Mouse (Mus musculus) hindbrain, embryonic 14.5 days (tissue): Measurements from ENCODE around the gene Dgkz. TPM values are rescaled to one million over a fixed set of nuclear protein-coding genes. Genes with fewer than 3 reads are reported as not detected.

Experiments used
- ATAC-seq: fragments of 200-750 bp; cut with Nextera tagmentation; 2 replicates; pipeline ENCODE4 v1.8.0; 2017; ENCODE audit warnings: moderate number of reproducible peaks, mild to moderate bottlenecking, moderate TSS enrichment, moderate library complexity; ENCODE audit not compliant: low FRiP score
- DNase-seq: peaks from one replicate; pipeline ENCODE4 v3.0.0-alpha.2; 2015; ENCODE audit warnings: low spot score
- H3K27ac ChIP-seq: fragments of 300-500 bp; sonication (generic); 2 replicates; pipeline ENCODE4 v1.5.1; 2014; ENCODE audit warnings: mild to moderate bottlenecking, moderate library complexity
- H3K27me3 ChIP-seq: fragments of 300-500 bp; sonication (generic); 2 replicates; pipeline ENCODE4 v1.6.1; 2014; ENCODE audit warnings: mild to moderate bottlenecking, low read length, mixed read lengths; ENCODE audit not compliant: control insufficient read depth, insufficient read depth
- H3K36me3 ChIP-seq: fragments of 300-500 bp; sonication (generic); replicated peaks from 2 replicates; pipeline ENCODE4 v1.6.1; 2014; ENCODE audit not compliant: control insufficient read depth, insufficient read depth
- H3K4me1 ChIP-seq: fragments of 300-500 bp; sonication (generic); replicated peaks from 2 replicates; pipeline ENCODE4 v1.6.1; 2014; ENCODE audit warnings: antibody characterized with exemption, low read length, mixed read lengths; ENCODE audit not compliant: control insufficient read depth, insufficient read depth
- H3K4me2 ChIP-seq: fragments of 300-500 bp; sonication (generic); replicated peaks from 2 replicates; pipeline ENCODE4 v1.6.1; 2014; ENCODE audit warnings: mild to moderate bottlenecking, moderate library complexity
- H3K4me3 ChIP-seq: fragments of 300-500 bp; sonication (generic); replicated peaks from 2 replicates; pipeline ENCODE4 v1.5.1; 2014; ENCODE audit warnings: mild to moderate bottlenecking, low read length
- H3K9ac ChIP-seq: fragments of 300-500 bp; sonication (generic); 2 replicates; pipeline ENCODE4 v1.6.1; 2014
- H3K9me3 ChIP-seq: fragments of 300-500 bp; sonication (generic); 2 replicates; pipeline ENCODE4 v1.6.1; 2016; ENCODE audit warnings: low read length; ENCODE audit not compliant: control insufficient read depth
- WGBS: fragments of 180-500 bp; shearing (Covaris S2); extraction: QIAGEN DNeasy Blood & Tissue Kit; methylation state at CpG from one replicate; pipeline ENCODE4 v1.1.7; 2014; 5-methylcytosine and 5-hydroxymethylcytosine counted together
- polyA plus RNA-seq: library from polyadenylated mRNA; unstranded; fragments of >200 nt; fragmentation: Nextera tagmentation; extraction: Ambion mirVana; gene quantifications from 2 replicates; pipeline ENCODE4 v1.2.1, GENCODE M21; 2014

The Dgkz gene
- polyA plus RNA-seq, 1 experiment from 2014 or later, result 39.0 TPM

- WGBS, result 93% methylated on average over 3 of the region's 3 CpGs
- no peaks in the 10 kb centered on the region for H3K9me3 ChIP-seq
- H3K27me3 ChIP-seq, result no peaks in the 10 kb centered on the region
- H3K4me3 ChIP-seq, result no peak overlapping the region
- H3K36me3 ChIP-seq, result peaks cover 30% of the 10 kb centered on the region
- no peak for DNase-seq
- no peak for ATAC-seq
- H3K9ac ChIP-seq, result no peak overlapping the region
- no peak overlapping the region for H3K4me2 ChIP-seq
- no peak overlapping the region for H3K27ac ChIP-seq
- H3K4me1 ChIP-seq, result no peaks in the 10 kb centered on the region
These were observed 72.3 kb downstream of the Dgkz start for GRCm38 (mm10) chr2:91903171-91903925.

GRCm38 (mm10) chr2:91902336-91902735 is 73.3 kb downstream of the Dgkz start:
- no peaks in the 10 kb centered on the region for H3K27me3 ChIP-seq
- 66% methylated on average over 5 of the region's 5 CpGs for WGBS
- H3K36me3 ChIP-seq, result peaks cover 32% of the 10 kb centered on the region
- no peak overlapping the region for H3K4me2 ChIP-seq
- no peak overlapping the region for H3K9ac ChIP-seq
- DNase-seq (no peak), ATAC-seq (no peak)
- no peak overlapping the region for H3K27ac ChIP-seq
- no peak overlapping the region for H3K4me3 ChIP-seq
- no peaks in the 10 kb centered on the region for H3K4me1 ChIP-seq
- no peaks in the 10 kb centered on the region for H3K9me3 ChIP-seq

GRCm38 (mm10) chr2:91900431-91900830 is 75.2 kb downstream of the Dgkz start:
- H3K27ac ChIP-seq, result no peak overlapping the region
- no peaks in the 10 kb centered on the region for H3K27me3 ChIP-seq
- H3K36me3 ChIP-seq, result peaks cover 18% of the 10 kb centered on the region
- no peak overlapping the region for H3K4me3 ChIP-seq
- 94% methylated on average over 8 of the region's 8 CpGs for WGBS
- no peak overlapping the region for H3K9ac ChIP-seq
- no peaks in the 10 kb centered on the region for H3K4me1 ChIP-seq
- ATAC-seq (no peak), DNase-seq (no peak)
- no peak overlapping the region for H3K4me2 ChIP-seq
- H3K9me3 ChIP-seq, result no peaks in the 10 kb centered on the region

- Histone ChIP-seq H3K9me3 (no peaks in the 10 kb centered on the region), H3K4me3 (no peak overlapping the region), H3K36me3 (peaks cover 20% of the 10 kb centered on the region), H3K4me2 (no peak overlapping the region), H3K27me3 (no peaks in the 10 kb centered on the region), H3K9ac (no peak overlapping the region), H3K4me1 (no peaks in the 10 kb centered on the region), H3K27ac (no peak overlapping the region)
- 87% methylated on average over 3 of the region's 3 CpGs for WGBS
- DNase-seq, result no peak
- ATAC-seq, result no peak
These were observed 76.5 kb downstream of the Dgkz start for GRCm38 (mm10) chr2:91899141-91899540.

GRCm38 (mm10) chr2:91897968-91898367 is 77.7 kb downstream of the Dgkz start:
- no peak overlapping the region for H3K4me3 ChIP-seq
- no peaks in the 10 kb centered on the region for H3K27me3 ChIP-seq
- ATAC-seq (no peak), DNase-seq (no peak)
- H3K9me3 ChIP-seq, result no peaks in the 10 kb centered on the region
- H3K4me2 ChIP-seq, result no peak overlapping the region
- no peak overlapping the region for H3K9ac ChIP-seq
- no peak overlapping the region for H3K27ac ChIP-seq
- peaks cover 20% of the 10 kb centered on the region for H3K36me3 ChIP-seq
- H3K4me1 ChIP-seq, result no peaks in the 10 kb centered on the region

GRCm38 (mm10) chr2:91895401-91895800 is 80.3 kb downstream of the Dgkz start:
- peaks cover 15% of the 10 kb centered on the region; the same call in 1 of the 2 replicates for H3K36me3 ChIP-seq
- no peak for ATAC-seq
- H3K27me3 ChIP-seq, result no peaks in the 10 kb centered on the region
- no peak overlapping the region for H3K27ac ChIP-seq
- H3K4me3 ChIP-seq, result no peak overlapping the region
- WGBS, result 95% methylated on average over 3 of the region's 3 CpGs
- H3K4me1 ChIP-seq, result no peaks in the 10 kb centered on the region
- no peak overlapping the region for H3K9ac ChIP-seq
- H3K4me2 ChIP-seq, result no peak overlapping the region
- DNase-seq, result no peak
- no peaks in the 10 kb centered on the region for H3K9me3 ChIP-seq

GRCm38 (mm10) chr2:91894716-91895115 is 80.9 kb downstream of the Dgkz start:
- no peak overlapping the region for H3K4me2 ChIP-seq
- H3K27me3 ChIP-seq, result no peaks in the 10 kb centered on the region
- H3K36me3 ChIP-seq, result peaks cover 11% of the 10 kb centered on the region; the same call in 1 of the 2 replicates
- H3K27ac ChIP-seq, result no peak overlapping the region
- ATAC-seq (no peak), DNase-seq (no peak)
- H3K4me1 ChIP-seq, result no peaks in the 10 kb centered on the region
- no peak overlapping the region for H3K9ac ChIP-seq
- WGBS, result 82% methylated on average over 3 of the region's 3 CpGs
- no peak overlapping the region for H3K4me3 ChIP-seq
- H3K9me3 ChIP-seq, result no peaks in the 10 kb centered on the region

GRCm38 (mm10) chr2:91884616-91885015 is 91.0 kb downstream of the Dgkz start:
- Histone ChIP-seq H3K36me3 (peaks cover 22% of the 10 kb centered on the region), H3K9me3 (no peaks in the 10 kb centered on the region), H3K27me3 (no peaks in the 10 kb centered on the region), H3K27ac (no peak overlapping the region), H3K9ac (no peak overlapping the region), H3K4me1 (no peaks in the 10 kb centered on the region), H3K4me2 (no peak overlapping the region), H3K4me3 (no peak overlapping the region)
- no peak for DNase-seq
- WGBS, result 78% methylated on average over 4 of the region's 4 CpGs
- no peak for ATAC-seq

GRCm38 (mm10) chr2:91883961-91884360 is 91.7 kb downstream of the Dgkz start:
- Histone ChIP-seq H3K9ac (no peak overlapping the region), H3K4me2 (no peak overlapping the region), H3K4me1 (no peaks in the 10 kb centered on the region), H3K27ac (no peak overlapping the region), H3K9me3 (no peaks in the 10 kb centered on the region), H3K4me3 (no peak overlapping the region), H3K27me3 (no peaks in the 10 kb centered on the region), H3K36me3 (peaks cover 22% of the 10 kb centered on the region)
- 74% methylated on average over 4 of the region's 4 CpGs for WGBS
- ATAC-seq (no peak), DNase-seq (no peak)
